Comparison of ENCODE assay signal across 20 mouse cellular contexts in genomic region chr9:31365086-31365485, GRCm38 (mm10). TPM values are rescaled to one million over a fixed set of nuclear protein-coding genes. Genes with fewer than 3 reads are reported as not detected.
DNase-seq lines count a peak whose midpoint lies in the region; ATAC-seq lines count a peak whose summit lies in the region.
"Had no signal": no experiment of that assay in that cellular context is flagged by ENCODE, and none has a peak within 500 bp of the region (broad histone marks: within the 10 kb centered on the region; RNA-seq: fewer than 3 reads in every experiment).

No protein-coding gene starts in this region.

- no peak overlapping the region for H3K4me3 ChIP-seq in kidney, embryonic 14.5 days (ENCODE audit: low read length)
- H3K4me3 ChIP-seq in liver, embryonic 12.5 days: no peak overlapping the region
- H3K4me3 ChIP-seq in hindbrain, embryonic 14.5 days (replicated peaks; ENCODE audit: low read length): no peak overlapping the region
- H3K4me3 ChIP-seq: embryonic facial prominence, embryonic 13.5 days; forebrain, embryonic 13.5 days; heart, embryonic 15.5 days; hindbrain, embryonic 13.5 days; midbrain, embryonic 10.5 days; stomach, embryonic 15.5 days had no signal

- DNase-seq in adrenal gland, postnatal 14 days: peak; percentile 41
- no peak for DNase-seq in adrenal gland, adult 18-20 months (ENCODE audit: low spot score in 2 of 2)
- DNase-seq in kidney, postnatal 10 days: peak; percentile 68
- peak; percentile 40 to 41 for DNase-seq in adrenal gland, postnatal 36 days
- DNase-seq in hindbrain, embryonic 14.5 days (ENCODE audit: low spot score): no peak
- no peak for DNase-seq in left cerebral cortex, adult 8-10 months (ENCODE audit: low spot score in 2 of 2)
- DNase-seq: cerebellum, adult 18-20 months; cerebellum, postnatal 25 days; gastrocnemius, postnatal 36 days; heart, postnatal 36 days; thymus, postnatal 25 days had no signal

- 67% methylated on average over 8 of the region's 8 CpGs for WGBS in kidney, embryonic 14.5 days
- 79% methylated on average over 8 of the region's 8 CpGs for WGBS in liver, embryonic 12.5 days (ENCODE audit: insufficient replicate concordance)
- WGBS in hindbrain, embryonic 14.5 days: 77% methylated on average over 8 of the region's 8 CpGs

- H3K9me3 ChIP-seq in kidney, embryonic 14.5 days (ENCODE audit: control insufficient read depth, low read length): no peaks in the 10 kb centered on the region
- H3K9me3 ChIP-seq in liver, embryonic 12.5 days (replicated peaks): no peaks in the 10 kb centered on the region
- H3K9me3 ChIP-seq in hindbrain, embryonic 14.5 days (ENCODE audit: control insufficient read depth, low read length): no peaks in the 10 kb centered on the region
- H3K9me3 ChIP-seq: embryonic facial prominence, embryonic 13.5 days; forebrain, embryonic 13.5 days; heart, embryonic 15.5 days; hindbrain, embryonic 13.5 days; midbrain, embryonic 10.5 days; stomach, embryonic 15.5 days had no signal

- no peaks in the 10 kb centered on the region for H3K27me3 ChIP-seq in kidney, embryonic 14.5 days (ENCODE audit: control insufficient read depth, insufficient read depth, low read length)
- no peaks in the 10 kb centered on the region for H3K27me3 ChIP-seq in liver, embryonic 12.5 days (replicated peaks)
- no peaks in the 10 kb centered on the region for H3K27me3 ChIP-seq in hindbrain, embryonic 14.5 days (ENCODE audit: control insufficient read depth, insufficient read depth, low read length)
- H3K27me3 ChIP-seq: embryonic facial prominence, embryonic 13.5 days; forebrain, embryonic 13.5 days; heart, embryonic 15.5 days; hindbrain, embryonic 13.5 days; Patski; stomach, embryonic 15.5 days had no signal

- H3K36me3 ChIP-seq in kidney, embryonic 14.5 days (ENCODE audit: control insufficient read depth, insufficient read depth, low read length): peaks cover 9% of the 10 kb centered on the region; the same call in 1 of the 2 replicates
- peaks cover 50% of the 10 kb centered on the region for H3K36me3 ChIP-seq in liver, embryonic 12.5 days
- peaks cover 76% of the 10 kb centered on the region for H3K36me3 ChIP-seq in hindbrain, embryonic 14.5 days (replicated peaks; ENCODE audit: control insufficient read depth, insufficient read depth)

- no peaks in the 10 kb centered on the region for H3K4me1 ChIP-seq in kidney, embryonic 14.5 days (ENCODE audit: control insufficient read depth, insufficient read depth, low read length)
- H3K4me1 ChIP-seq in liver, embryonic 12.5 days: no peaks in the 10 kb centered on the region; the same call in 1 of the 2 replicates
- H3K4me1 ChIP-seq in hindbrain, embryonic 14.5 days (replicated peaks; ENCODE audit: control insufficient read depth, insufficient read depth, low read length): no peaks in the 10 kb centered on the region
- H3K4me1 ChIP-seq: embryonic facial prominence, embryonic 13.5 days; forebrain, embryonic 13.5 days; hindbrain, embryonic 13.5 days; midbrain, embryonic 10.5 days; stomach, embryonic 15.5 days had no signal

- ATAC-seq in kidney, embryonic 14.5 days (ENCODE audit: low FRiP score, low TSS enrichment): no peak; the same call in 1 of the 2 replicates
- ATAC-seq in liver, embryonic 12.5 days: 0 out of 2 replicates have a peak, but pooled peaks have one; percentile 37
- no peak for ATAC-seq in hindbrain, embryonic 14.5 days (ENCODE audit: low FRiP score)
- ATAC-seq: forebrain, embryonic 13.5 days; Patski had no signal

- H3K9ac ChIP-seq in kidney, embryonic 14.5 days (ENCODE audit: low read depth, low read length): no peak overlapping the region
- H3K9ac ChIP-seq in liver, embryonic 12.5 days: no peak overlapping the region
- no peak overlapping the region for H3K9ac ChIP-seq in hindbrain, embryonic 14.5 days
- H3K9ac ChIP-seq: embryonic facial prominence, embryonic 13.5 days; forebrain, embryonic 13.5 days; heart, embryonic 15.5 days; hindbrain, embryonic 13.5 days; stomach, embryonic 15.5 days had no signal

- no peak overlapping the region for H3K4me2 ChIP-seq in kidney, embryonic 14.5 days (replicated peaks; ENCODE audit: low read depth, low read length)
- H3K4me2 ChIP-seq in liver, embryonic 12.5 days: no peak overlapping the region
- no peak overlapping the region for H3K4me2 ChIP-seq in hindbrain, embryonic 14.5 days (replicated peaks)
- H3K4me2 ChIP-seq: embryonic facial prominence, embryonic 13.5 days; forebrain, embryonic 13.5 days; heart, embryonic 15.5 days; hindbrain, embryonic 13.5 days; stomach, embryonic 15.5 days had no signal

- no peak overlapping the region for H3K27ac ChIP-seq in kidney, embryonic 14.5 days (ENCODE audit: low read depth, low read length)
- H3K27ac ChIP-seq in liver, embryonic 12.5 days: no peak overlapping the region
- H3K27ac ChIP-seq in hindbrain, embryonic 14.5 days: no peak overlapping the region
- H3K27ac ChIP-seq: embryonic facial prominence, embryonic 13.5 days; forebrain, embryonic 13.5 days; heart, embryonic 15.5 days; hindbrain, embryonic 13.5 days; midbrain, embryonic 10.5 days; stomach, embryonic 15.5 days had no signal

RNA-seq across cellular contexts. Expression of gene Nfrkb, which starts 20.9 kb away (rescaled TPM):
- total RNA-seq in adrenal gland, postnatal 14 days (2021): 23.7 and 27.6 TPM in 2 replicates
- 10 to 100 TPM; 18.4 to 19.1 TPM for total RNA-seq in adrenal gland, adult 18-20 months (2021)
- 33.3 and 34.5 TPM in 2 replicates for polyA plus RNA-seq in kidney, embryonic 14.5 days (2014; fragmentation: Nextera tagmentation; extraction: Ambion mirVana)
- 10 to 100 TPM; 17.9 to 20.3 TPM for total RNA-seq in adrenal gland, postnatal 36 days (2021)
- 8.6 and 9.3 TPM in 2 replicates for polyA plus RNA-seq in liver, embryonic 12.5 days (2016; fragmentation: Nextera tagmentation; extraction: Ambion mirVana)
- 25.4 and 32.0 TPM in 2 replicates for polyA plus RNA-seq in hindbrain, embryonic 14.5 days (2014; fragmentation: Nextera tagmentation; extraction: Ambion mirVana)
- 10 to 100 TPM; 27.6 to 30.4 (median 29.2) TPM for total RNA-seq in left cerebral cortex, adult 8-10 months (2022)

Comparison
In these comparisons a context has a peak if more than half of its experiments do, and no peak if none do; other contexts are left out.
1. DNase-seq: peak in adrenal gland, postnatal 14 days (single experiment), kidney, postnatal 10 days (single experiment) and adrenal gland, postnatal 36 days (2 of 2); none in adrenal gland, adult 18-20 months (0 of 2), hindbrain, embryonic 14.5 days (single experiment) and left cerebral cortex, adult 8-10 months (0 of 2).